Mouse (Mus musculus) ovary, postnatal 36 days (tissue): ENCODE data around the gene Osgep.
"Not testable (repeated sequence)": the region's sequence is repeated elsewhere in the genome, so short reads cannot be mapped to it uniquely, and the experiment has no call there.

Source experiments
- DNase-seq: peaks from one replicate; pipeline ENCODE4 v3.0.0; 2022; ENCODE audit warnings: low spot score, mixed read lengths

Osgep gene

GRCm38 (mm10) chr14:50876236-50876950 is 48.3 kb downstream of the Osgep start:
- no peak for DNase-seq

- no peak for DNase-seq
These were observed 49.0 kb downstream of the Osgep start for GRCm38 (mm10) chr14:50875591-50876230.

DNA sequence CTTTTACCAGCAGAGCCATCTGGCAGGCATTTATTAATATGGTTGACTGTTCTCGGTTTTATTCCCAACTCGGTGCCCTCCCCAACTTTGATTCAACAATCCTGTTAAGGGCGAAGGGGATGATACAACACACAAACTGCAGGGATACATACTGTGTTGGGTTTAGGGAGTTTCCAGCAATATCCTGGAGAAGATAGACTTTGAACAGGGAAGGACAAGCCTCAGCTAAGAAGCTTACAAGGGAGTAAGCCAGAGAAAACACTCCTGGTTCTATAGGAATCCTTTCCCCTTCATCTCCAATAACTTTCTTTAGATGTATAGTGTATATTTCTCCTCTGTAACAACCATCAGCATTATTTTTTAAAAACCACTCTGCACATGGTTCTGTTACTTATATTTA is 49.5 kb downstream of the Osgep start:
- no peak for DNase-seq

- DNase-seq = no peak
These were observed 53.4 kb downstream of the Osgep start for GRCm38 (mm10) chr14:50871284-50871683.

GRCm38 (mm10) chr14:50870805-50871143 is 53.9 kb downstream of the Osgep start:
- no peak for DNase-seq

DNA sequence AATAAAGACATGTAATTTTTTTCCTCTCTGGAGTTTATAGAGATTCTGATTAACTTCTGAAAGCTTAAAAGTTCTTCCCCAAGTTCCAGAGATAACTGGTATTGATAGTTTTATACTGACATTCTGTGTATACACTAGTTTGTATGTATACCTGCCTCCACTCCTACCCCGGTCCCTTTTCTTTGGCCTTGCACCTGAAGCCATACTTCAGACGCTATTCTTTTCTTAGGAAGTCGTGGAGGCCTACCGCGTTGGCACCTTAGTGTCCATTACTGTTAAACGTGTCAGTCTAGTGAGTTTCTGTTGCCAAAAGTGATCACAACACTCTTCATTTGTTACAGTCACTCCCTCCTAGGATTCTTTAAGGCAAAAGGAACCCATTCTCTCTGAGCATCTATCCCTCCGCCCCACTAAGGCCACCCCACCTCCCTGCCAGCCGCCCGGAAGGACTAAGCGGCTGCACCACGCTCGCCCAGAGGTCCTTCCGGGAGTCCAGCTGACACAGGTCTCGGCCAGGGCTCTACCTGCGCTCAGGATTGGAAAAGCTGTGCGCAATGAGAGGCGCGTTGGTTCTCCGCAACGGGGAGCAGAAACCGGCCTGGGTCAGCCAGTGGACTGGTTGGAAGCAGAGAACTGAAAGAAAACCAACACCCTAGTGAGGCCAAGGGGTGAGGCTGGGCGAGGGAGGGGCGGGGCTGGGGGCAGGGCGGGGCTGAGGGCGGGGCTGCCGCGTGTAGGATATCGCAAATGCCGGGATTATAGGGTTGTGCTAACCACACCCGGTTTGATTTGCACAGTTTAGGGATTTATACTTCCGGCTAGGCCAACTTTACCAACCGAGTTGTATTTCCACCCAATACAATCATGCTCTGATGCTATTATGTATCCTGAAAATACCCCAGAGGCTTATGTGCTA is 54.5 kb downstream of the Osgep start, which contains the start of gene Tep1:
TSS of gene Tep1 (minus strand) at position 672 of the 916 bp plus-strand sequence.
- peak; percentile 76 for DNase-seq

DNA sequence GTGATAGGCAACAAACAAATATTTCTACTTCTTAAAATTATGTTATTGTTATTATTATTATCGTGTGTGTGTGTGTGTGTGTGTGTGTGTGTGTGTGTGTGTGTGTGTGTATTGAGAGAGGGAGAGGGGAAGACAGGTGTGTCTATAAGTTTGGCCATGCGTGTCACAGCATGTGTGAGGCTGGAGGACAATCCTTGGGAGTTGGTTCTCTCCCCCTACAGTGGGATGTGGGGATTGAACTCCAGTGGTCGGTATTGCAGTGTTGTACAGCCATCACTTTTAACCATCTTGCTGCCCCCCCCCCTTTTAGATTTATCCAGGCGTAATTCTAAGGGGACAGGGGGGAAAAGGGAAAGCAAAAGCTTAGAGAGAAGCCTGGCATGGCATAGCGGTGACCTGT is 56.0 kb downstream of the Osgep start:
- no peak for DNase-seq

- no peak for DNase-seq
These were observed 56.5 kb downstream of the Osgep start for GRCm38 (mm10) chr14:50868211-50868610.

- DNase-seq = no peak
These were observed 57.7 kb downstream of the Osgep start for GRCm38 (mm10) chr14:50866966-50867365.

- DNase-seq = not testable (repeated sequence)
These were observed 59.7 kb downstream of the Osgep start for GRCm38 (mm10) chr14:50865005-50865404.

DNA sequence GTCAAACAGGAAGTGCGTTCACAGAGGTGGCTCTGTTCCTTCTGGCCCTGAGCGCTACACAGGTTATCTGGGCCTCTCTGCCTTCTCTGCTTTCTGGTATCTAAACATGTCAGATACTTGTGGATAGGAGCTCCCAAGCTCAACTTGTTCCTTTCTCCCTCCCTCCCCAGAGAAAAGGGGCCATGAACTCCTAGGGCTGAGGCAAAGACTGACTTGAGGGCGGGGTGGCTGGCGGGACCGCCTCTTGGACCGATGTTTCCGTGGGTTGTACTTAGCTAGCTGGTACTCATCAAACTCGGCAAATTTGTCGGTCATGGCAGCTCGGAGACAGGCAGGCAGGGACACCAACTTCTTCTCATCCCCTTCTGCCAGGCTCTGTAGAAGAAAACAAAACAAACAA is 62.1 kb downstream of the Osgep start:
- DNase-seq = no peak
